Mouse (Mus musculus) lung, adult 2 months (tissue): ENCODE data around the gene Il17ra.

Experiments used
- CTCF ChIP-seq: fragments of 200-500 bp; IDR thresholded peaks from 2 replicates; pipeline ENCODE4 v1.5.1; 2011; ENCODE audit warnings: mild to moderate bottlenecking, low read length, control low read depth; ENCODE audit not compliant: insufficient read depth
- POLR2A ChIP-seq: fragments of 200-500 bp; IDR thresholded peaks from 2 replicates; pipeline ENCODE4 v1.6.1; 2011; ENCODE audit warnings: low read depth, mild to moderate bottlenecking, control low read depth, low read length, borderline replicate concordance; ENCODE audit errors: extremely low read depth

DNA sequence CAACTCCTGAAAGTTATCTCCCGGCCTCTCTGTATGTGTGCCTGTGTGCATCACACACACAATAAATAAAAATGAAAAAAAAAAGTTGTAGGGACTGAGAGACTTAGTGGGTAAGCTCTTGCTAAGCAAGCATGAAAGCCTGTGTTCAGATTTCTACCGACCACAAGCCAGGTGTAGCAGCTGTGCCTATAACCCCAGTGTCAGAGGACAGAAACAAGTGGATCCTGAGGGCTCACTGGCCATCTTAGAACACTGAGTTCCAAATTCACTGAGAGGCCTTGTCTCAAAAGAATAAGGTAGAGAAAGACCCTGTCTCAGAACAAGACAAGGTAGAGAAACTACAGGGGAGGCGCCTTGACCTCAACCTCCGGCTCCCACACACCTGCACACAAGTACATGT is 5.2 kb downstream of the Il17ra start:
- TF ChIP-seq CTCF (no peak), POLR2A (no peak)
